Mouse (Mus musculus) lung, postnatal 0 days (tissue): ENCODE measurements around the gene Cnbp.

ENCODE experiments used
- CTCF ChIP-seq: IDR thresholded peaks from 2 replicates; pipeline ENCODE4 v1.5.1; 2016; ENCODE audit warnings: antibody characterized with exemption, mild to moderate bottlenecking
- EP300 ChIP-seq: IDR thresholded peaks from 2 replicates; pipeline ENCODE4 v1.6.1; 2016; ENCODE audit warnings: antibody characterized with exemption, mild to moderate bottlenecking, control low read depth

- TF ChIP-seq CTCF (peak; percentile 47), EP300 (no peak)
Measured at GRCm38 (mm10) chr6:87842254-87842653, 8.7 kb downstream of the Cnbp start.
